Mouse (Mus musculus): Measurements from ENCODE around the gene Oasl2. TPM values are rescaled to one million over a fixed set of nuclear protein-coding genes. Genes with fewer than 3 reads are reported as not detected.

Gene Oasl2
- total RNA-seq, 2 experiments from 2014 or later = 9.9 to 12.2 TPM

- DNase-seq (ENCODE audit: low spot score in 2 of 2) = no peak
These were observed 61.3 kb downstream of the Oasl2 start for GRCm38 (mm10) chr5:114958069-114958468.

Small RNA genes within 50 kb of the gene (microRNA-seq; reads per million reads assigned to microRNA genes)
- gene Mir6240 = 13.9 reads per million, percentile 25 among the genes with 10 or more reads in this experiment

Other genes with a start within 250 kb of the Oasl2 start
- gene Trpv4, start 238.5 kb upstream of the Oasl2 start, total RNA-seq (2021) = 1 to 10 TPM; 2.4 to 8.0 TPM
- gene Gltp, start 206.0 kb upstream of the Oasl2 start, total RNA-seq (2021) = 10 to 100 TPM; 49.5 to 53.4 TPM
- gene Tchp, start 189.2 kb upstream of the Oasl2 start, total RNA-seq (2021) = 10 to 100 TPM; 16.3 to 16.9 TPM
- gene Ankrd13a, start 122.3 kb upstream of the Oasl2 start, total RNA-seq (2021) = 100 to 1,000 TPM; 105 to 111 TPM
- gene Git2, start 121.4 kb upstream of the Oasl2 start, total RNA-seq (2021) = 10 to 100 TPM; 56.2 to 59.5 TPM
- 10 to 100 TPM; 88.4 to 91.9 TPM for gene 1500011B03Rik, start 73.5 kb upstream of the Oasl2 start, total RNA-seq (2021)
- gene 4930519G04Rik, start 43.3 kb upstream of the Oasl2 start, total RNA-seq (2021) = not detected
- under 1 TPM; 0.14 to 0.17 TPM for gene Gm9936, start 38.3 kb upstream of the Oasl2 start, total RNA-seq (2021)
- 1 to 10 TPM; 1.0 to 1.2 TPM for gene Oasl1, start 26.3 kb downstream of the Oasl2 start, total RNA-seq (2021)
- 10 to 100 TPM; 50.7 to 59.0 TPM for gene 2210016L21Rik, start 45.2 kb downstream of the Oasl2 start, total RNA-seq (2021)
- 1 to 10 TPM; 1.8 to 4.4 TPM for gene Hnf1a, start 74.2 kb downstream of the Oasl2 start, total RNA-seq (2021)
- 10 to 100 TPM; 91.7 to 92.3 TPM for gene Sppl3, start 114.2 kb downstream of the Oasl2 start, total RNA-seq (2021)
- under 1 TPM in 1 of 2 experiments, not detected in 1; 0.73 TPM for gene Gm10401, start 201.4 kb downstream of the Oasl2 start, total RNA-seq (2021)
- 100 to 1,000 TPM; 166 to 191 TPM for gene Acads, start 222.4 kb downstream of the Oasl2 start, total RNA-seq (2021)
- 10 to 100 TPM; 35.1 to 39.1 TPM for gene Unc119b, start 238.0 kb downstream of the Oasl2 start, total RNA-seq (2021)

Data from adrenal gland, postnatal 4 days (tissue).